28 mouse cellular contexts compared by ENCODE assay signal in the genomic region with DNA sequence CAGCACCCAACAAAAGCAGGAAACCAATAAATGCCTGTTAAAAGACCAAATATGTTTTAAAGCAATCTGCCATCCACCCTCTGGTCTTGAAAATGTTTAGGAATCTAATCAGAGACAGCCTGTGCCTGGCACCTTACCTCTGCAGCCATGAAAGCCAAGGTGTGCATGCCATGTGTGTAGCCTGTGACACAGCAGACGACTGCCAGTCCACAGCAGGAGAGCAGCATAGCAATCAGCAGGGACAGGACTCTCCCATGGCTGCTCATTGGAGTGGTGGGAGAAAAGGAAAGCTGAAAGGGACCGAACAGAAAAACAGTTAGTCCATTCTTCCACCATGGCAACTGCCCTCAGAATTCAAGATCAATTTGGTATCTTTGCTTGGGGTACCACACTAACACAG.
"Had no signal": no experiment of that assay in that cellular context is flagged by ENCODE, and none has a peak within 500 bp of the region (broad histone marks: within the 10 kb centered on the region; RNA-seq: fewer than 3 reads in every experiment).

No protein-coding gene starts in this region.

- DNase-seq: left cerebral cortex, postnatal 4 days; liver; liver, embryonic 13.5 days; liver, postnatal 0 days; lung, adult 18-20 months; lung, adult 2 months; lung, embryonic 14.5 days; lung, postnatal 10 days; lung, postnatal 14 days; lung, postnatal 36 days; lung, postnatal 4 days; midbrain, embryonic 14.5 days had no signal

- H3K27me3 ChIP-seq: limb, embryonic 12.5 days; limb, embryonic 13.5 days; limb, embryonic 15.5 days; liver, embryonic 12.5 days; liver, embryonic 13.5 days; liver, embryonic 15.5 days; lung, embryonic 15.5 days; megakaryocyte, embryonic 14.5 days; midbrain, embryonic 12.5 days; midbrain, embryonic 13.5 days; midbrain, embryonic 15.5 days; neural tube, embryonic 12.5 days had no signal

- H3K9me3 ChIP-seq: limb, embryonic 10.5 days; limb, embryonic 12.5 days; limb, embryonic 13.5 days; limb, embryonic 15.5 days; liver, embryonic 12.5 days; liver, embryonic 13.5 days; liver, embryonic 15.5 days; lung, embryonic 15.5 days; megakaryocyte, embryonic 14.5 days; midbrain, embryonic 10.5 days; midbrain, embryonic 12.5 days; midbrain, embryonic 13.5 days; midbrain, embryonic 15.5 days; neural tube, embryonic 12.5 days had no signal

- H3K27ac ChIP-seq: limb, embryonic 10.5 days; limb, embryonic 12.5 days; limb, embryonic 13.5 days; limb, embryonic 15.5 days; liver, embryonic 12.5 days; liver, embryonic 13.5 days; liver, embryonic 14.5 days; liver, embryonic 15.5 days; lung, embryonic 15.5 days; macrophage; midbrain, embryonic 10.5 days; midbrain, embryonic 12.5 days; midbrain, embryonic 13.5 days; midbrain, embryonic 15.5 days; neural tube, embryonic 12.5 days had no signal

- H3K4me3 ChIP-seq: limb, embryonic 10.5 days; limb, embryonic 12.5 days; limb, embryonic 13.5 days; limb, embryonic 15.5 days; liver, embryonic 12.5 days; liver, embryonic 13.5 days; liver, embryonic 15.5 days; lung, embryonic 15.5 days; megakaryocyte, embryonic 14.5 days; midbrain, embryonic 10.5 days; midbrain, embryonic 12.5 days; midbrain, embryonic 13.5 days; midbrain, embryonic 15.5 days; myocyte; neural tube, embryonic 12.5 days had no signal

- H3K4me1 ChIP-seq: limb, embryonic 10.5 days; limb, embryonic 12.5 days; limb, embryonic 13.5 days; limb, embryonic 15.5 days; liver, embryonic 12.5 days; liver, embryonic 13.5 days; liver, embryonic 15.5 days; lung, embryonic 15.5 days; midbrain, embryonic 10.5 days; midbrain, embryonic 12.5 days; midbrain, embryonic 13.5 days; midbrain, embryonic 15.5 days; neural tube, embryonic 12.5 days had no signal
